Mouse (Mus musculus) intestine, postnatal 0 days (tissue): ENCODE results near the gene Pecr. TPM values are rescaled to one million over a fixed set of nuclear protein-coding genes. Genes with fewer than 3 reads are reported as not detected.
A peak's percentile ranks its signal among the peaks of the same experiment; 100 is the strongest.

Experiments used
- ATAC-seq: fragments of 200-750 bp; cut with Nextera tagmentation; 2 replicates; pipeline ENCODE4 v1.8.0; 2017; ENCODE audit warnings: mild to moderate bottlenecking, moderate TSS enrichment, moderate library complexity
- H3K27ac ChIP-seq: fragments of 300-500 bp; sonication (generic); 2 replicates; pipeline ENCODE4 v1.5.1; 2014; ENCODE audit warnings: mild to moderate bottlenecking, low read depth, low read length, moderate library complexity
- H3K27me3 ChIP-seq: fragments of 300-500 bp; sonication (generic); replicated peaks from 2 replicates; pipeline ENCODE4 v1.6.1; 2014; ENCODE audit warnings: low read length, mixed read lengths; ENCODE audit not compliant: control insufficient read depth, insufficient read depth
- H3K36me3 ChIP-seq: fragments of 300-500 bp; sonication (generic); 2 replicates; pipeline ENCODE4 v1.6.1; 2014; ENCODE audit warnings: mild to moderate bottlenecking, moderate library complexity; ENCODE audit not compliant: control insufficient read depth, insufficient read depth
- H3K4me1 ChIP-seq: fragments of 300-500 bp; sonication (generic); replicated peaks from 2 replicates; pipeline ENCODE4 v1.6.1; 2014; ENCODE audit warnings: antibody characterized with exemption, low read length, mixed read lengths; ENCODE audit not compliant: control insufficient read depth, insufficient read depth
- H3K4me2 ChIP-seq: fragments of 300-500 bp; sonication (generic); replicated peaks from 2 replicates; pipeline ENCODE4 v1.6.1; 2014; ENCODE audit warnings: low read depth, mild to moderate bottlenecking, moderate library complexity
- H3K4me3 ChIP-seq: fragments of 300-500 bp; sonication (generic); 2 replicates; pipeline ENCODE4 v1.5.1; 2014; ENCODE audit warnings: low read depth, low read length
- H3K9ac ChIP-seq: fragments of 300-500 bp; sonication (generic); 2 replicates; pipeline ENCODE4 v1.6.1; 2014; ENCODE audit warnings: mild to moderate bottlenecking, low read depth, low read length
- H3K9me3 ChIP-seq: fragments of 300-500 bp; sonication (generic); 2 replicates; pipeline ENCODE4 v1.6.1; 2016; ENCODE audit warnings: mixed run types; ENCODE audit not compliant: control insufficient read depth
- CTCF ChIP-seq: sonication (generic); IDR thresholded peaks from 2 replicates; pipeline ENCODE4 v1.5.1; 2016; ENCODE audit warnings: low read depth, mild to moderate bottlenecking, control low read depth, antibody characterized with exemption, moderate library complexity
- WGBS: fragments of 180-500 bp; shearing (Covaris S2); extraction: QIAGEN DNeasy Blood & Tissue Kit; methylation state at CpG from one replicate; pipeline ENCODE4 v1.1.7; 2014; 5-methylcytosine and 5-hydroxymethylcytosine counted together
- polyA plus RNA-seq: library from polyadenylated mRNA; unstranded; fragments of >200 nt; fragmentation: Nextera tagmentation; extraction: Ambion mirVana; gene quantifications from 2 replicates; pipeline ENCODE4 v1.2.1, GENCODE M21; 2015

Pecr gene
- polyA plus RNA-seq, 1 experiment from 2014 or later: 67.9 TPM

DNA sequence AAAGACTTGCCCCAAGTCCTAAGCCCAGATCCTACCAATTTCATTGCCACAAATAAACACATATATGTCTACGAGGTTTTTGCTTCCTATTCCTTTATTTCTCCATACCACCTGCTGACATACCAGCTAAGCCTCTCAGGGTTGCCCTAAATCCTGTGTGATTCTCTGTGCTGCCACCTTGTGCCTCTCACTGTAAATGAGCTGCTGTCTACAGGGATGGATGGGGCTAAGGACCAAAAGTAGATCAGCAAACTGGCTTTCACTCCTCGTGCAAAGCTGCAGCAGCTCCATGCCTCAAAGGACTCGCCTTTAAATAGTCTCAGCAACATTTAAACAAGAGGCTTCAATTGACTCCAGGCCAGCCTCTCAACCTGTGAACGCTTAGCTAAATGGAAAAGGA lies 64.1 kb downstream of the Pecr start:
- 33% methylated on average over 4 of the region's 4 CpGs for WGBS
- H3K36me3 ChIP-seq: no peaks in the 10 kb centered on the region
- H3K27ac ChIP-seq: no peak overlapping the region
- H3K4me3 ChIP-seq: no peak overlapping the region
- H3K9ac ChIP-seq: no peak overlapping the region
- peak; percentile 66 for TF ChIP-seq CTCF
- ATAC-seq: no peak
- H3K27me3 ChIP-seq: no peaks in the 10 kb centered on the region
- H3K4me2 ChIP-seq: no peak overlapping the region
- H3K9me3 ChIP-seq: no peaks in the 10 kb centered on the region
- no peaks in the 10 kb centered on the region; the same call in 1 of the 2 replicates for H3K4me1 ChIP-seq

DNA sequence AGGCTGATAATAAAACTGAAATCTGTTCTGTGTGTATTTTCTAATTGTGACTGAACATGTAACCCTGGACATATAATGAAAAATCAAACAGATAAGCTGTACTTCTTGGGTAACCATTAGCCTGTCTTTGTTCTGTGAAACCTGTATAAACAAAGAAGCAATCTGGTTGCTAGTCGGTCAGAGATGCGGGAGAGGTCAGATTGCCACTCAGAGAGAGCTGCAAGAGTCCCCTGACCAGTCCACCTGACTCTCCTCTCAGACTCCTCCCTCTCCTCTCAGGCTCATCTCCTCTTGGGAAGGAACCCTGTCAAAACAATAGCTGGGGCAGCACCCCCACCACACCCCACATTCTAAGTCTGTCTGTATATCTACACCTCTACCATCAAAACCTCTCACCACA lies 65.0 kb downstream of the Pecr start:
- TF ChIP-seq CTCF: no peak
- Histone ChIP-seq H3K4me2 (no peak overlapping the region), H3K27ac (no peak overlapping the region), H3K36me3 (no peaks in the 10 kb centered on the region), H3K9ac (no peak overlapping the region), H3K27me3 (no peaks in the 10 kb centered on the region), H3K9me3 (no peaks in the 10 kb centered on the region), H3K4me1 (no peaks in the 10 kb centered on the region; the same call in 1 of the 2 replicates), H3K4me3 (no peak overlapping the region)
- WGBS: 17% methylated on average over 2 of the region's 2 CpGs
- no peak for ATAC-seq

- no peak for TF ChIP-seq CTCF
- H3K4me2 ChIP-seq: no peak overlapping the region
- ATAC-seq: no peak
- H3K27me3 ChIP-seq: no peaks in the 10 kb centered on the region
- no peak overlapping the region for H3K4me3 ChIP-seq
- WGBS: 31% methylated on average over 2 of the region's 2 CpGs
- H3K9me3 ChIP-seq: no peaks in the 10 kb centered on the region
- H3K36me3 ChIP-seq: no peaks in the 10 kb centered on the region
- H3K4me1 ChIP-seq: no peaks in the 10 kb centered on the region; the same call in 1 of the 2 replicates
- no peak overlapping the region for H3K27ac ChIP-seq
- H3K9ac ChIP-seq: no peak overlapping the region
Observed at GRCm38 (mm10) chr1:72218626-72219025, 65.5 kb downstream of the Pecr start.

DNA sequence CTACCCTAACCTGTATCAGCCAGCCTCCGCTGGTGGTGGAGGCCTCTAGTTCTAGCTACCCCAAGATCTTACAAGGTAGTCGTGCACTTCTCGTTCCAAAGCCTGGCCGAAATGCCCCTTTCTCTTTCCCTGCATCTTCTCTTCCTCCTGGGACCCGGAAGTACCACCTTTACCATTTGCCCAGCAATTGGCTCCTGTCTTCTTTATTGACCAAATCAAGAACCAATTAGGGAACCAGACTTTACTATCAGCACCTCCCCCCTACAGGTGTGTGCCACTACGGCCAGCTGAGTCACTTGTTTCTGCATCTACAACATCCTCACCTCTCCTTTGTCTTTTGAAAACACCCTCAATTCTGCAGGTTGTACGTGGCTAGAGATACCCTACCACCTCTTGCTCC lies 67.4 kb downstream of the Pecr start:
- no peak overlapping the region for H3K27ac ChIP-seq
- no peaks in the 10 kb centered on the region; the same call in 1 of the 2 replicates for H3K4me1 ChIP-seq
- no peak overlapping the region for H3K9ac ChIP-seq
- ATAC-seq: no peak
- 86% methylated on average over 7 of the region's 7 CpGs for WGBS
- no peak overlapping the region for H3K4me3 ChIP-seq
- no peak for TF ChIP-seq CTCF
- H3K9me3 ChIP-seq: no peaks in the 10 kb centered on the region
- no peaks in the 10 kb centered on the region for H3K27me3 ChIP-seq
- H3K4me2 ChIP-seq: no peak overlapping the region
- H3K36me3 ChIP-seq: no peaks in the 10 kb centered on the region

- no peaks in the 10 kb centered on the region for H3K27me3 ChIP-seq
- WGBS: 73% methylated on average over 4 of the region's 4 CpGs
- no peaks in the 10 kb centered on the region; the same call in 1 of the 2 replicates for H3K4me1 ChIP-seq
Observed at GRCm38 (mm10) chr1:72215174-72215573, 68.9 kb downstream of the Pecr start.

DNA sequence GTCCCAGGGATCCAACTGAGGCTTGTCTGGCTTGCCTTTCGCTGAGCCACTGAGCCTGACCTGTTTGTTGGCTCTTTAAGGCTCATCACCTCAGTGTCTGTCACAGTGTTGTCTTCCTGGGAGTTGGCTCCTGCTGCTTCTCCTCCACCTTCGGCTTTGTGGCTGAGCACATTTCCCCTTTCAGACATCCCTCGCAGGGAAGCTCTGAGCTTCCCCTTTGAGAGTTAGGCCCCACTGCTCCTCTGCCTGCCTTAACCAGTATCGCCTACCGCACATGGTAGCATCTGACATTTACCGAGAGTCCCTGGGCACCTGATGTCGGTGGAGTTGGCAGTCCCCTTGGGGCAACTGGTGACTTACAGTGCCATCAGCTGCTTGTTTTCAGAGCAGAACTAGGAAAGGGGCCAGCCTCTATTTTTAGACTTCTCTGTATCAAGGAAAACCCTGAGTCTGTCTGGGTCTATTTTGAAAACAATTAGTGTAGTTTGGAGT lies 69.6 kb downstream of the Pecr start:
- TF ChIP-seq CTCF: no peak
- Histone ChIP-seq H3K4me3 (no peak overlapping the region), H3K9me3 (no peaks in the 10 kb centered on the region), H3K4me1 (no peaks in the 10 kb centered on the region; the same call in 1 of the 2 replicates), H3K27me3 (no peaks in the 10 kb centered on the region), H3K9ac (no peak overlapping the region), H3K27ac (no peak overlapping the region), H3K4me2 (no peak overlapping the region), H3K36me3 (no peaks in the 10 kb centered on the region)
- ATAC-seq: no peak
- 66% methylated on average over 7 of the region's 7 CpGs for WGBS

More at GRCm38 (mm10) chr1:72215174-72215573, 68.9 kb downstream of the Pecr start:
- no peak overlapping the region for H3K4me3 ChIP-seq
- no peak overlapping the region for H3K9ac ChIP-seq
- no peak overlapping the region for H3K27ac ChIP-seq
- no peak for TF ChIP-seq CTCF
- H3K4me2 ChIP-seq: no peak overlapping the region
- ATAC-seq: no peak
- H3K36me3 ChIP-seq: no peaks in the 10 kb centered on the region
- no peaks in the 10 kb centered on the region for H3K9me3 ChIP-seq

GRCm38 (mm10) chr1:72213954-72214353 lies 70.2 kb downstream of the Pecr start:
- H3K4me2 ChIP-seq: no peak overlapping the region
- H3K4me1 ChIP-seq: no peaks in the 10 kb centered on the region; the same call in 1 of the 2 replicates
- H3K36me3 ChIP-seq: no peaks in the 10 kb centered on the region
- H3K4me3 ChIP-seq: no peak overlapping the region
- no peaks in the 10 kb centered on the region for H3K9me3 ChIP-seq
- no peak for TF ChIP-seq CTCF
- H3K27me3 ChIP-seq: no peaks in the 10 kb centered on the region
- no peak overlapping the region for H3K9ac ChIP-seq
- no peak for ATAC-seq
- WGBS: 97% methylated on average over 3 of the region's 3 CpGs
- H3K27ac ChIP-seq: no peak overlapping the region
